ENCODE assay signal across 25 mouse cellular contexts in genomic region chrX:85271821-85272220, GRCm38 (mm10). TPM values are rescaled to one million over a fixed set of nuclear protein-coding genes. Genes with fewer than 3 reads are reported as not detected.
DNase-seq lines count a peak whose midpoint lies in the region; ATAC-seq and TF ChIP-seq lines count a peak whose summit lies in the region.
"Had no signal": no experiment of that assay in that cellular context is flagged by ENCODE, and none has a peak within 500 bp of the region (broad histone marks: within the 10 kb centered on the region; RNA-seq: fewer than 3 reads in every experiment).

No protein-coding gene starts in this region.

- no peaks in the 10 kb centered on the region for H3K36me3 ChIP-seq in heart, postnatal 0 days (replicated peaks; ENCODE audit: control insufficient read depth, insufficient read depth, low read length)
- H3K36me3 ChIP-seq in lung, embryonic 15.5 days, result no peaks in the 10 kb centered on the region
- H3K36me3 ChIP-seq in intestine, embryonic 15.5 days, result no peaks in the 10 kb centered on the region
- H3K36me3 ChIP-seq: embryonic facial prominence, embryonic 12.5 days; midbrain, embryonic 10.5 days had no signal

- TF ChIP-seq CTCF in heart, postnatal 0 days (IDR thresholded peaks at IDR 0.05; ENCODE audit: low read depth), result no peak

- no peak overlapping the region for H3K9ac ChIP-seq in heart, postnatal 0 days (replicated peaks; ENCODE audit: low read depth, low read length)
- H3K9ac ChIP-seq in lung, embryonic 15.5 days, result no peak overlapping the region
- no peak overlapping the region for H3K9ac ChIP-seq in intestine, embryonic 15.5 days
- H3K9ac ChIP-seq: embryonic facial prominence, embryonic 12.5 days had no signal

- H3K4me2 ChIP-seq in heart, postnatal 0 days (ENCODE audit: low read depth, low read length), result peak overlapping the region; percentile 36; the same call in 1 of the 2 replicates
- 0 out of 2 replicates have a peak overlapping the region, but pooled peaks have one; percentile 1 for H3K4me2 ChIP-seq in lung, embryonic 15.5 days
- H3K4me2 ChIP-seq in intestine, embryonic 15.5 days (replicated peaks), result no peak overlapping the region
- H3K4me2 ChIP-seq: embryonic facial prominence, embryonic 12.5 days; heart, embryonic 11.5 days; liver, embryonic 11.5 days had no signal

- no peak overlapping the region for H3K27ac ChIP-seq in heart, postnatal 0 days (ENCODE audit: low read depth)
- peak overlapping the region; percentile 47; the same call in 1 of the 2 replicates for H3K27ac ChIP-seq in lung, embryonic 15.5 days
- peak overlapping the region; percentile 58 for H3K27ac ChIP-seq in brown adipose tissue, adult 24 weeks (replicated peaks; ENCODE audit: low read depth, low read length)
- H3K27ac ChIP-seq in intestine, embryonic 15.5 days, result no peak overlapping the region
- H3K27ac ChIP-seq: embryonic facial prominence, embryonic 12.5 days; midbrain, embryonic 10.5 days had no signal

- no peaks in the 10 kb centered on the region for H3K4me1 ChIP-seq in heart, postnatal 0 days (ENCODE audit: control insufficient read depth, insufficient read depth)
- H3K4me1 ChIP-seq in lung, embryonic 15.5 days, result no peaks in the 10 kb centered on the region
- peaks cover 3% of the 10 kb centered on the region; the same call in 1 of the 2 replicates for H3K4me1 ChIP-seq in brown adipose tissue, adult 24 weeks (ENCODE audit: control insufficient read depth, insufficient read depth, insufficient read length, low read length)
- no peaks in the 10 kb centered on the region for H3K4me1 ChIP-seq in intestine, embryonic 15.5 days (replicated peaks)
- H3K4me1 ChIP-seq: embryonic facial prominence, embryonic 12.5 days; midbrain, embryonic 10.5 days had no signal

- ATAC-seq in heart, postnatal 0 days (ENCODE audit: insufficient read depth, low read depth), result no peak
- no peak for ATAC-seq in lung, embryonic 15.5 days (ENCODE audit: borderline replicate concordance, extremely low read depth, low FRiP score, low TSS enrichment)
- peak; percentile 87 for ATAC-seq in intestine, embryonic 15.5 days
- ATAC-seq: forebrain, embryonic 14.5 days had no signal

- H3K4me3 ChIP-seq in heart, postnatal 0 days (ENCODE audit: low read depth, low read length), result no peak overlapping the region
- H3K4me3 ChIP-seq in lung, embryonic 15.5 days, result no peak overlapping the region
- no peak overlapping the region for H3K4me3 ChIP-seq in brown adipose tissue, adult 24 weeks (ENCODE audit: insufficient read depth, low read depth, low read length)
- H3K4me3 ChIP-seq in intestine, embryonic 15.5 days (replicated peaks), result no peak overlapping the region
- H3K4me3 ChIP-seq: embryonic facial prominence, embryonic 12.5 days; midbrain, embryonic 10.5 days had no signal

- no peak for DNase-seq in heart, postnatal 0 days (ENCODE audit: low spot score)
- DNase-seq in heart, postnatal 25 days (ENCODE audit: low spot score), result no peak
- DNase-seq in lung, postnatal 36 days, result no peak
- no peak for DNase-seq in thymus, postnatal 25 days
- no peak for DNase-seq in thymus, postnatal 10 days (ENCODE audit: low spot score in 2 of 2)
- DNase-seq: adrenal gland, adult 2 months; cerebellum, adult 9-10 months; gastrocnemius, postnatal 14 days; kidney, postnatal 14 days; left cerebral cortex, postnatal 4 days; lung, postnatal 4 days; retina, postnatal 1 day had no signal

- intact Hi-C loops in heart, postnatal 25 days (cut with DNase I), result no loop called here

- TF ChIP-seq EP300 in heart, postnatal 0 days (IDR thresholded peaks at IDR 0.05; ENCODE audit: low read depth), result no peak

- no peaks in the 10 kb centered on the region for H3K27me3 ChIP-seq in heart, postnatal 0 days (ENCODE audit: control insufficient read depth, insufficient read depth, low read length)
- no peaks in the 10 kb centered on the region for H3K27me3 ChIP-seq in lung, embryonic 15.5 days
- H3K27me3 ChIP-seq in intestine, embryonic 15.5 days (replicated peaks), result no peaks in the 10 kb centered on the region
- H3K27me3 ChIP-seq: embryonic facial prominence, embryonic 12.5 days had no signal

- 31% methylated on average over 8 of the region's 8 CpGs for WGBS in heart, postnatal 0 days
- WGBS in lung, embryonic 15.5 days, result 46% methylated on average over 8 of the region's 8 CpGs
- WGBS in intestine, embryonic 15.5 days, result 50% methylated on average over 8 of the region's 8 CpGs

- H3K9me3 ChIP-seq in heart, postnatal 0 days (replicated peaks; ENCODE audit: control insufficient read depth, low read length), result no peaks in the 10 kb centered on the region
- no peaks in the 10 kb centered on the region for H3K9me3 ChIP-seq in lung, embryonic 15.5 days
- no peaks in the 10 kb centered on the region for H3K9me3 ChIP-seq in intestine, embryonic 15.5 days
- H3K9me3 ChIP-seq: embryonic facial prominence, embryonic 12.5 days; midbrain, embryonic 10.5 days had no signal

RNA-seq across cellular contexts. Expression of gene Fthl17a, which starts 22.3 kb away (rescaled TPM):
- total RNA-seq in heart, postnatal 0 days (2014; rRNA removed; ENCODE audit: low replicate concordance), result not detected in 2 replicates
- polyA plus RNA-seq in heart, postnatal 0 days (2015; fragmentation: Nextera tagmentation; extraction: Ambion mirVana), result not detected in 2 replicates
- total RNA-seq in heart, postnatal 25 days (2021), result not detected
- polyA plus RNA-seq in lung, embryonic 15.5 days (2015; fragmentation: Nextera tagmentation; extraction: Ambion mirVana), result not detected in 2 replicates
- not detected in 2 replicates for polyA plus RNA-seq in brown adipose tissue, adult 24 weeks (2012; ENCODE audit: insufficient read depth, insufficient read length, missing spikeins)
- not detected in 2 replicates for polyA plus RNA-seq in intestine, embryonic 15.5 days (2015; fragmentation: Nextera tagmentation; extraction: Ambion mirVana)
- total RNA-seq: adrenal gland, adult 2 months; common myeloid progenitor, adult 5-6 weeks; gastrocnemius, postnatal 14 days; left cerebral cortex, adult 18-20 months; left cerebral cortex, postnatal 4 days; monocyte, adult 5-6 weeks had no signal
- polyA plus RNA-seq: adrenal gland, adult 2 months; embryonic facial prominence, embryonic 12.5 days; forebrain, embryonic 14.5 days; heart, embryonic 11.5 days; hindbrain, embryonic 11.5 days; liver, embryonic 11.5 days; midbrain, embryonic 10.5 days; neural tube, embryonic 11.5 days had no signal

Comparison
In these comparisons a context has a peak if more than half of its experiments do, and no peak if none do; other contexts are left out.
1. H3K27ac ChIP-seq: peak in lung, embryonic 15.5 days (single experiment) and brown adipose tissue, adult 24 weeks (single experiment); none in heart, postnatal 0 days (single experiment) and intestine, embryonic 15.5 days (single experiment).